Mouse (Mus musculus) B cell, adult 67 days (primary cell): Measurements from ENCODE around the gene Olfr119. TPM values are rescaled to one million over a fixed set of nuclear protein-coding genes. Genes with fewer than 3 reads are reported as not detected.

Source experiments
- total RNA-seq, 2 experiments: library from RNA; stranded (reverse); gene quantifications; 4 replicates each; pipeline ENCODE4 v1.2.4; 2023

Gene Olfr119
- total RNA-seq: not detected

GRCm38 (mm10) chr17:37696264-37696663, at the start of gene Olfr119:
Gene Olfr119, plus strand, starts transcription at chr17:37696564.

GRCm38 (mm10) chr17:37663682-37664081, 32.7 kb upstream of the Olfr119 start, which contains the start of gene Olfr117:
Gene Olfr117, minus strand, starts transcription at chr17:37663782.

GRCm38 (mm10) chr17:37666688-37667087, 29.7 kb upstream of the Olfr119 start, which contains the start of gene Olfr118:
Gene Olfr118, plus strand, starts transcription at chr17:37666988.

GRCm38 (mm10) chr17:37721508-37721907, 25.1 kb downstream of the Olfr119 start, which contains the start of gene Olfr120:
Gene Olfr120, plus strand, starts transcription at chr17:37721808.

Other genes starting within 250 kb of the Olfr119 start
- gene Olfr109, start 237.6 kb upstream of the Olfr119 start, total RNA-seq: not detected
- not detected for gene H2-M2, start 213.0 kb upstream of the Olfr119 start, total RNA-seq
- not detected for gene Olfr110, start 204.1 kb upstream of the Olfr119 start, total RNA-seq
- not detected for gene Olfr111, start 188.5 kb upstream of the Olfr119 start, total RNA-seq
- gene Olfr112, start 127.1 kb upstream of the Olfr119 start, total RNA-seq: not detected
- not detected for gene Olfr113, start 118.9 kb upstream of the Olfr119 start, total RNA-seq
- not detected for gene Olfr114, start 103.8 kb upstream of the Olfr119 start, total RNA-seq
- gene Olfr115, start 69.5 kb upstream of the Olfr119 start, total RNA-seq: not detected
- not detected for gene Olfr116, start 69.4 kb upstream of the Olfr119 start, total RNA-seq
- gene Olfr117, start 32.8 kb upstream of the Olfr119 start, total RNA-seq: not detected
- not detected for gene Olfr118, start 29.6 kb upstream of the Olfr119 start, total RNA-seq
- not detected for gene Olfr120, start 25.2 kb downstream of the Olfr119 start, total RNA-seq
- not detected for gene Olfr121, start 52.3 kb downstream of the Olfr119 start, total RNA-seq
- not detected for gene Olfr122, start 72.0 kb downstream of the Olfr119 start, total RNA-seq
- gene Olfr123, start 97.0 kb downstream of the Olfr119 start, total RNA-seq: not detected
- not detected for gene Olfr124, start 103.3 kb downstream of the Olfr119 start, total RNA-seq
- gene Olfr125, start 136.4 kb downstream of the Olfr119 start, total RNA-seq: not detected
- gene Olfr126, start 150.9 kb downstream of the Olfr119 start, total RNA-seq: not detected
- not detected for gene Olfr127, start 203.9 kb downstream of the Olfr119 start, total RNA-seq
- gene Olfr128, start 224.0 kb downstream of the Olfr119 start, total RNA-seq: not detected